Mouse (Mus musculus): ENCODE data around the gene Tsnax. TPM values are rescaled to one million over a fixed set of nuclear protein-coding genes. Genes with fewer than 3 reads are reported as not detected.

The Tsnax gene
- 10 to 100 TPM; 71.0 to 71.6 TPM for total RNA-seq (2021)

GRCm38 (mm10) chr8:125012695-125013627 is at the start of gene Tsnax:
Gene Tsnax (plus strand): TSS chr8:125012997.
- intact Hi-C loops (cut with DNase I): loop anchor here (2.0 to 5.0 kb wide), 2 partner anchors 64 to 116 kb away; partner anchors contain the start of genes Egln1, Exoc8 and Sprtn
- peak; percentile 87 for DNase-seq (ENCODE audit: low spot score)

GRCm38 (mm10) chr8:124963246-124963645 is 49.6 kb upstream of the Tsnax start:
- DNase-seq (ENCODE audit: low spot score): no peak
- intact Hi-C loops (cut with DNase I): no loop called here

DNA sequence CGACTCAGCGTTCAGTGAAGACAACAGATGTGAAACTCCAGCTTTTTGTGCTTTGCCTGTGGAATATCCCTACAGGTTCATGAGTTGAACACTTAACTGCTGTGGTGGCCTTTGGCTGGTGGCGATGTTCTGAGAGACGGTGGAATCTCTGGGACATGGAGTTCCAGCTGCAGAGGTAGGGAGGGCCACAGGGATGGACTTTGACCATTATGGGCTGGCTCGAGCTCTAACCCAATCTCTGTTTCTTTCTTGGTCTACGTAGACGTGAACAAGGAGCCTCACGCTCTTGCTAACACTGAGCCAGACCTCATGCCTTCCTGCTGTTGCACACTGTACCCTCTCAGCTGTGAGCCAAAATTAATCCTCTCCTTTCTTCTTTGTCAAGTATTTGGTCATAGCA is 47.8 kb upstream of the Tsnax start:
- DNase-seq (ENCODE audit: low spot score): no peak

DNA sequence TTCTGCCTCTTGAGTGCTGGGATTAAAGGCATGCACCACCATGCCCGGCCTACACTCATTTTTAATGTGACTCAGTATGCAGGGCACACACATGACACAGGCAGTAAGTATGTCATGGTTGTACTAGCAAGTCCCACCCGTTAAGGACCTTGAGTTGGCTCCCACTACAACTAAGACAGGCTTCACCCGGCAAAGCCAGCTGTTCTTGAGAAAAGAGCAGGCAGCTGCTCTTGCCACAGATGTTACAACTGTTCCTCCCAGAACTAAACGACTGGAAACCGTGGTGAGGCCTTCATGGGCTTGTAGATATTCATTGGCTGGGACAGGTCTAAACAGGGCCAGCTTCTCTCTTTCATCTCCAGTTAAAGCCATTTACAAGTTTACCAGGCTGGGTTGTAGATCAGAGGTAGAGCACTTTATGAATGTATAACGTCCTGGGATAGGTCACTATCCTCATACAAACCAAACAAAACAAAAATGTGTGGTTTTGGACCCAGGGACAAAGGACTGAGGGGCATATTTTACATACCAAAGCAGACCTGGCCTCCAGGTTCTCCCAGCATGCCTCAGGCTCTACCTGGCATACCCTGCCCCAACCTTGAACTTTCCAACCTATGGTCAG is 42.4 kb upstream of the Tsnax start:
- intact Hi-C loops (cut with DNase I): no loop called here
- DNase-seq (ENCODE audit: low spot score): no peak

More for the DNA sequence above, 47.8 kb upstream of the Tsnax start:
- intact Hi-C loops (cut with DNase I): no loop called here

DNA sequence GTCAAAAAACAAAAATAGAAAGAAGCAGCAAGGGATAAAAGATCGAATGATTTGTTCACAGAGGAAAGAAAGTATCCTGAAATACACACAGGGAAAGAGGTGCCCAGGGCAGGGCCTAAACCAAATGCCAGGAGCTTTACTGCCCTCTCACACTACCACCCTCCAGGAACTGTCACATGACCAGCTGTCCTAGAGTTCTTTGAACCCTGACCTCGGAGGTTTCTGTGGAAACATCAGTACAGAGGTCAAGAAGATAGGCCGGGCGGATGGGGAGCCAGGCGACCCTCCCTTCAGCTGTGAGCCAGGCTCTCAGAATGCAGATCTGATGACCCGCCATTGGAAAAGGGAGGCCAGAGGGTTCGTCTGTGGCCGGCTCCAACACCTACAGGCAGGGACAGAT is 39.6 kb upstream of the Tsnax start:
- DNase-seq (ENCODE audit: low spot score): no peak
- intact Hi-C loops (cut with DNase I): no loop called here

- intact Hi-C loops (cut with DNase I): no loop called here
- DNase-seq (ENCODE audit: low spot score): no peak
Observed at GRCm38 (mm10) chr8:124974254-124974653, 38.5 kb upstream of the Tsnax start.

DNA sequence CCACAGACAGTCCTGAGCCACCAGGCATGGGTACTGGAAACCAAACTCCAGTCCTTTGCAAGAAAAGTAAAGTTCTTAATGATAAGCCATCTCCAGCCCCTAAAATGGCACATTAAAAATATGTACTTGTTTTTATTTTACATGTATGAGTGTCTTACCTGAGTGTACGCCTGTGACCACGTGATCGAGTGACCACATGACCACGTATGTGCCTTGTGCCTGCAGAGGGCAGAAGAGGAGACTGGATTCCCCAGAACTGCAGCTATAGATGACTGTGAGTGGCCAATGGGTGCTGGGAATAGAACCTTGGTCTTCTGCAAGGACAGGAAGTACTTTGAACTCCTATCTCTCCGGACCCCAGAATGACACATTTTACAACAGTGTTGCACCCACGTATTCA is 36.6 kb upstream of the Tsnax start:
- intact Hi-C loops (cut with DNase I): loop anchor here (1.0 kb wide), 1 partner anchor 29 kb away; no protein-coding TSS in a partner anchor

GRCm38 (mm10) chr8:124978026-124978425 is 34.8 kb upstream of the Tsnax start:
- intact Hi-C loops (cut with DNase I): no loop called here
- no peak for DNase-seq (ENCODE audit: low spot score)

More for the DNA sequence above, 36.6 kb upstream of the Tsnax start:
- no peak for DNase-seq (ENCODE audit: low spot score)

DNA sequence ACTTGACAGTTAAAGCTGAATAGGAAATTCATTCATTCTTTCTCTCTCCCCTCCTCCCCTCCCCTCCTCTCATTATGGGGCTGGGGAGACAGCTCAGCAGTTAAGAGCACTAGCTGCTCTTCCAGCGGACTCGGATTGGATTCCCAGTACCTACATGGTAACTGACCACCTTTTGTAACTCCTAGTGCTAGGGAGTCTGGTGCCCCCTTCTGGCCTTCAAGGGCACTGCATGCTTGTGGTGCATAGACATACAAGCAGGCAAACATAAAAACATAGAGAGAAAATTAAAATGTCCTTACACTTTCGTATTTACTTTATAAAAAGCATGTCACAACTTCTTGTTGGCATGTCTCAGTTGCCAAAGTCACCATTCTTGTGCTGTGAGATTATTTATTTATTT is 32.8 kb upstream of the Tsnax start:
- no peak for DNase-seq (ENCODE audit: low spot score)
- intact Hi-C loops (cut with DNase I): no loop called here

DNA sequence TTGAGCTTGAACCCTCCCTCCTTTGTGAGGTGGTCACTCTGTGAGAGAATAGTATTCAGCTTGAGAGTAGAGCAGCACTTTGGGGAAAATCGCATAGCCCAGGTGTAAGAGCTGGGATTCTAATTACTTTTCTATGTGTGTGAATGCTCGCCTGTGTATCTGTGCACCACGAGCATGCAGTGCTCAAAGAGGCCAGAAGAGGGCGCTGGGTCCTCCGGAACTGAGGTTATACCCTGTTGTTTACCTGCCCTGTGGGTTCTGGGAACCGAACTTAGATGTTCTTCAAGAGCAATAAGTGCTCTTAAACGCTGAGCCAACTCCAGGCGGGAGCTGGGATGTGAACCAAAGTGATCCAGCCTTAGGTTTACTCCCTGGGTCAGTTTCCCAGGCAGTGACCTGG is 32.0 kb upstream of the Tsnax start:
- no peak for DNase-seq (ENCODE audit: low spot score)
- intact Hi-C loops (cut with DNase I): no loop called here

- intact Hi-C loops (cut with DNase I): no loop called here
- DNase-seq (ENCODE audit: low spot score): no peak
Observed at GRCm38 (mm10) chr8:124990923-124991667, 21.7 kb upstream of the Tsnax start.

GRCm38 (mm10) chr8:124991668-124991926 is 21.2 kb upstream of the Tsnax start:
- DNase-seq (ENCODE audit: low spot score): no peak
- intact Hi-C loops (cut with DNase I): no loop called here

DNA sequence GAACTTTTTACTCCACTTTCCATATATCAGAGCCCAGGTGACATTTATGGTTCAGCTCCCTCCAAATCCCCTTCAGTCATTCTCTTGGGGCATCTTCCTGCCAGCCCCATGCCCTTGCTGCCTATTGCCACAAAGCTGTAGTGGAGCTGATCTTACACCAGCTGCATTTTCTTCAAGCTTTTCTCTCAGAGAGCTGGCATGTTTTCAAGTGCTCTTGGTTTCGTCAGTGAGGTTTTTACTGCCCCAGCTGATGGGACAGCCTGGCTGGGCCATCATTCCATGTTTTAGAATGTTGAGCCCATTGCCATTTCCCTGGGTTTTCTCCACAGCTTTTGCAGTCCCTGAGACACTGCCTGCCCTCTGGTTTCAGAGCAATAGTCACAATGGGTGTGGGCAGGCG is 17.0 kb upstream of the Tsnax start:
- DNase-seq (ENCODE audit: low spot score): no peak
- intact Hi-C loops (cut with DNase I): no loop called here

DNA sequence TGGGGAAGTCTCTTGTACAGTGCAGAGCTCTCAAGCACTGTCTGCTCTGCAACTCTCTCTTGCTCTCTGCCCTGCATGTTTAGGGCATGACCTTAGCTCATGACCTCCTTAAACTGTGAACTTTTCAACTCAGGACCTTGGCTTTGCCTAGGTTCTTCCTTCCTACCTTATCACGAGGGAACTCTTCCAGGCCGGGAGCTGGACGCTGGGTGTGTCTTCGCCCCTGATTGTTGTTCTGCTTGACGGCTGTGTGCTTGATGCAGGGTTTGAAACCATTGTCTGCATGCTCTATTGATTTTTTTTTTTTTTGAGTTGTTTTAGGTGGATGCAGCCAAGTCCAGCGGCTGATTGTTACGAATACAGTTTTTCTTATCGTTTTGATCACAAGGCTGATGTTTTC is 11.3 kb downstream of the Tsnax start:
- intact Hi-C loops (cut with DNase I): no loop called here
- DNase-seq (ENCODE audit: low spot score): no peak

- DNase-seq (ENCODE audit: low spot score): no peak
- intact Hi-C loops (cut with DNase I): no loop called here
Observed at GRCm38 (mm10) chr8:125027211-125027610, 14.4 kb downstream of the Tsnax start.

DNA sequence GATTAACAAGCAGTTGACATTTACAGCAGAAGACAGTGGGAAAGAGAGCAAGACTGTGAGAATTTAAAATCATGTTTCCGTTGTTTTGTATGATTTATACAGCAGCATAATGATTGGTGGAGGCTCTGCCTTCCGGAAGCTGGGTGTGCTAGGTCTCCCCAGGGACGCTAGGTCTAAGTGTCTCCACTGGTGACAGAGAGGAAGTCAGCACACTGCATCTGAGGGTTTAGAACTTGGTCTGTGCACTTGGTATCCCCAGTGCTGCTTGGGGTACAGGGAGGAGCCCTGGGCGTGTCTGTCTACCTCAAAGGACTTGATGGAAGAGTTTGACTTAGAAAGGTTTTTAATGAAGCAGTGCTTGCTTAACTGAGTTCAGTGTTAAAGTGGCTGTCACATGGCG is 16.0 kb downstream of the Tsnax start:
- intact Hi-C loops (cut with DNase I): no loop called here
- DNase-seq (ENCODE audit: low spot score): no peak

- no peak for DNase-seq (ENCODE audit: low spot score)
- intact Hi-C loops (cut with DNase I): no loop called here
Observed at GRCm38 (mm10) chr8:125031276-125031675, 18.5 kb downstream of the Tsnax start.

GRCm38 (mm10) chr8:125034669-125035068 is 21.9 kb downstream of the Tsnax start:
- intact Hi-C loops (cut with DNase I): loop anchor here (2.0 to 5.0 kb wide), 2 partner anchors 82 to 138 kb away; partner anchors contain the start of genes Exoc8 and Sprtn
- DNase-seq (ENCODE audit: low spot score): no peak

DNA sequence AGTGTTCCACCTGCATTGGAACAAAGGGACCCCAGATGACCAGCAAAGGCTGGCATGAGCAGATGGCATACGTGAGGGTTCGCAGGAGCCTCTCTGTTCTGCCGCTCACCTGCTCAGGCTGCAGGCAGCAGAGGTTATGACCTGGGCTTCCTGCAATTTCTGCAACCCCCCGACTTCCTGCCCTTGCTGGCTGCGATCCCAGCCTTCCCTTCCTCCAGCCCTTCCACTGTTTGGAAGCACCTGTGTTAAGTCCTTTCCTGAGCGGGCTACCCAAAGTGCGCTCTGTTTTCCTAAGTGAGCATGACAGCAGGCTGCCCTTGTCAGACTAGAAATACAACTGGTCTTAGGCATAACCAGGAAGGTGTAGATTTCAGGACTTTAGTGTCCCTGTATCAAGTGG is 24.3 kb downstream of the Tsnax start:
- DNase-seq (ENCODE audit: low spot score): peak; percentile 31
- intact Hi-C loops (cut with DNase I): loop anchor here (5.0 kb wide), 1 partner anchor 85 kb away; no protein-coding TSS in a partner anchor

DNA sequence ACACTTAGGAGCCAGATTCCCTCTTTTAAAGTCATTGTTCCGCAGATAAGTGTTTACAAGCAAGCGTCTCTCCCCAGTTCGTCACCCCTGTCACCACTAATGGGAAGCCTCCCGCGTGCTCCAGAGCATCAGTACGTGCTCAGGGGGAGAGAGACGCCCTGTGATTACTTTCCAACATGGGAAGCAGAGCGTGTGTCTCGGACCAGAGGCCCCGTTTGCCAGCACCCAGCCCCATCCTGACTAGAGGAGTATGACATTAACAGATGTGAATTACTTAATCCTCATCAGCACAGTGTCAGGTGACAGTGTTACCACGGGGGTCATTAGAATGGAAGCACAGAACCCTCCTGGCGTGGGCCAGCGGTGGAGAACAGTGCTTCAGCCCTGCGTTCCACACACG is 25.9 kb downstream of the Tsnax start:
- DNase-seq (ENCODE audit: low spot score): peak; percentile 50

More for the DNA sequence above, 25.9 kb downstream of the Tsnax start:
- intact Hi-C loops (cut with DNase I): loop anchor here (5.0 kb wide), 1 partner anchor 86 kb away; no protein-coding TSS in a partner anchor

Data from heart, postnatal 25 days (tissue).